Mouse (Mus musculus): Measurements from ENCODE around the gene Mprip.
"Not testable (repeated sequence)": the region's sequence is repeated elsewhere in the genome, so short reads cannot be mapped to it uniquely, and the experiment has no call there.

Gene Mprip

GRCm38 (mm10) chr11:59661005-59661404, at the start of gene Mprip:
TSS of gene Mprip (plus strand) at chr11:59661305.
- DNase-seq, result no peak

- peak; percentile 40 for DNase-seq
Observed at GRCm38 (mm10) chr11:59611646-59612045, 49.5 kb upstream of the Mprip start.

GRCm38 (mm10) chr11:59614120-59614519, 47.0 kb upstream of the Mprip start:
- peak; percentile 73 for DNase-seq

- DNase-seq, result not testable (repeated sequence)
Observed at GRCm38 (mm10) chr11:59616986-59617385, 44.1 kb upstream of the Mprip start.

GRCm38 (mm10) chr11:59622214-59622613, 38.9 kb upstream of the Mprip start:
- DNase-seq, result peak; percentile 42

GRCm38 (mm10) chr11:59624017-59624630, 37.0 kb upstream of the Mprip start:
- peak; percentile 86 for DNase-seq

- no peak for DNase-seq
Observed at GRCm38 (mm10) chr11:59626192-59626591, 34.9 kb upstream of the Mprip start.

GRCm38 (mm10) chr11:59628177-59628576, 32.9 kb upstream of the Mprip start:
- no peak for DNase-seq

GRCm38 (mm10) chr11:59629871-59630270, 31.2 kb upstream of the Mprip start:
- no peak for DNase-seq

- no peak for DNase-seq
Observed at GRCm38 (mm10) chr11:59631980-59632379, 29.1 kb upstream of the Mprip start.

- DNase-seq, result peak; percentile 86
Observed at GRCm38 (mm10) chr11:59633037-59633436, 28.1 kb upstream of the Mprip start.

- DNase-seq, result peak; percentile 63
Observed at GRCm38 (mm10) chr11:59634001-59634660, 27.0 kb upstream of the Mprip start.

GRCm38 (mm10) chr11:59635251-59635795, 25.8 kb upstream of the Mprip start:
- no peak for DNase-seq

GRCm38 (mm10) chr11:59635821-59636694, 25.0 kb upstream of the Mprip start:
- peak; percentile 79 for DNase-seq

GRCm38 (mm10) chr11:59636695-59637414, 24.2 kb upstream of the Mprip start:
- peak; percentile 59 for DNase-seq

GRCm38 (mm10) chr11:59639957-59640643, 21.0 kb upstream of the Mprip start:
- peak; percentile 40 for DNase-seq

- peak; percentile 64 for DNase-seq
Observed at GRCm38 (mm10) chr11:59641227-59641626, 19.9 kb upstream of the Mprip start.

GRCm38 (mm10) chr11:59642420-59642819, 18.7 kb upstream of the Mprip start:
- DNase-seq, result peak; percentile 32

GRCm38 (mm10) chr11:59645036-59645435, 16.1 kb upstream of the Mprip start:
- peak; percentile 66 for DNase-seq

GRCm38 (mm10) chr11:59649058-59649457, 12.0 kb upstream of the Mprip start:
- DNase-seq, result no peak

GRCm38 (mm10) chr11:59653003-59653402, 8.1 kb upstream of the Mprip start:
- no peak for DNase-seq

GRCm38 (mm10) chr11:59653547-59653946, 7.6 kb upstream of the Mprip start:
- DNase-seq, result no peak

Data from lung, postnatal 36 days (tissue).